Mouse (Mus musculus) thymus, adult 18-20 months (tissue): Measurements from ENCODE around the gene Lamp5.

Experiments
- DNase-seq, 2 experiments: peaks; one replicate each; pipeline ENCODE4 v3.0.0; 2022; ENCODE audit warnings: mixed read lengths in 2 of 2

Lamp5 gene

GRCm38 (mm10) chr2:136051688-136052289 lies at the start of gene Lamp5:
Gene Lamp5 (plus strand): TSS chr2:136052239.
- no peak for DNase-seq

- no peak for DNase-seq
Observed at GRCm38 (mm10) chr2:136003836-136004235, 48.2 kb upstream of the Lamp5 start.

GRCm38 (mm10) chr2:136006280-136006679 lies 45.8 kb upstream of the Lamp5 start:
- DNase-seq: no peak

DNA sequence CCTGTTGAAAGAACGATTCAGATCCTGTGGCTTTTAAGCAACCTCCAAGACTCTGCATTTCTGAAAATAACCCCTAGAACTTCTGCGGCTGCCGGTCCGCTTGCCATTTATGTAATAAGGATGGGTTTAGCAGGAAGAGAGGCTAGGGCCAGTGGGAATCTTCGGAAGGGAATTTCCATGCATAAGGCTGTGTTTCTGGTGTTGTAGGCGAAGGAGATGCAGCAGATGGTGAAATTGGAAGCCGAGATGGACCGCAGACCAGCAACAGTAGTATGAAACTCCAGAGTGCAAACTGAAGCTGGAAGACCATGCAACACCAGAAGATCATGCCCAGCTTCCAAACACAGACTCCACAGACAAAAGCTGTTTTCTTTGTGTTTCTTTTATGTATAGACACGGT lies 39.3 kb upstream of the Lamp5 start:
- DNase-seq: no peak

DNA sequence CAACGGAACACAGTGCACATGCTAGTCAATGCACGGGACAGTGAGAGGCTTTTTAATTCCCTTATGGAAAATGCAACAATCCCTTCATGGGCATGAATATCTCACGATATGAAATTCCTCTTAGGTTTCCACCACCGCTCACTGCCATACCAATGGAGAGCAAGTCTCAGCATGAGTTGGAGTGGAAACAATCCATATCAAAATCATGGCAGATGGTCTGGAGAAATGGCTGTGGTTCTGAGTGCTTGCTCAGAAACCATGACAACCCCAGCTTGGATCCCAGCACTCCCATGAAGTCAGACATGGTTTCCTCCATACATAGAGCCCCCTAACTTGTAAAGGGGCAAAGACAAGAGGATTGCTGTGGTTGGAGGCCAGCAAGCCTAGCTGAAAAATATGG lies 3.6 kb upstream of the Lamp5 start:
- no peak for DNase-seq

DNA sequence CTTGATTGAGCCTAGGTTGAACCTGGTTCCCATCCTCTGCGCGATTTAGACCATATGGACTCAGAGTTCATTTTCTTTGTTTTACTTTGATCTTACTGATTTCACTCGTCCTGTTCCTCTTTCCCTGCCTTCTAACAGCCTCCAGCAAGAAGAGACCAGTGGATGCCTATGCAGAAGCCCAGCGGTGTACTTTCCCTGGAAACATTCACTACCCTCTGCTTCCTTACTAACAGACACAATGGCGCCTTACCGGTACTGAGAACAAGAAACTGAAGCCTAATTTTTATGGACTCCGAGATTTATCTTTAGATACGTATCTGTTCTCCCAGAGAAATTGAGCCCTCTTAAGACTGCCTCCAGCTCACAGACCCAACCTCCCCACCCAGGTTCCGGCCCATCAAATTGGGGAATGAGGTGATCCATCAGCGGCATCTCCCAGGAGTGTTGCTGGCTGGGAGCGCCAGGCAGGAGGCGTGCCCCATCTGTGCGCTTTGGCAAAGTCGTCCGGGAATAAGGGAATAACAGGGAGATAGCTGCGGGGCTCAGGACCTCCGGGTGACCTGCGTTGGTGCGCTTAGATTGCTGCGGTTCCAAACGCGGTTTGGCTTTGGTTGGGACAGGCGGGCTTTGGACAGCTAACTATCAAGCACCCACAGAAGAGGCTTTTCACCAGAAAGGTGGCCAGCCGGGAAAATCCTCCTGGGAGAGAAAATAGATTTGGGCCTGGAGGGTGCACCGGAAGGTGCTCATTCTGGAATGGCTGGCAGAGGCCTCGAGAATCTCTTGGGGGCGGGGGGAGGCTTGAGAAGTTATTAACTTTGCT lies 1.0 kb upstream of the Lamp5 start:
- DNase-seq: no peak

- DNase-seq: no peak
Observed at GRCm38 (mm10) chr2:136057861-136058331, 5.9 kb downstream of the Lamp5 start.

DNA sequence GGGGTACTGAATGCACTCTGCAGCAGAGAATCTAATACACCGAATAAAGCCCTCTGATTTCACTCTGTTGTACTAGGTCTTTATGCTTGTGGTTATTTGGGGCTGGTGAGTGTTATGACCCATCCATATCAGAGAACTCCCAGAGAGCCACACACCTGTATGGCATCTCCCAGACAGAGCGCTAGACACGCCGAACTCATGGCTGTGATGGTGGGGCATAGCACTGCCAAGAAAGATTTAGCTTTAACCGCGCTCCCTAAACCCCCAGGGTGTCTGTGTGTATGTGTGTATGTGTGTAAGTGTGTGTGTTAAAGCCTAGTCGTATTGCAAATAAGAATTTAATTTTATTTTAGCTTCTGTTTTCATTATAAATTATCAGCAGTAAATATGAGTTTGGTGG lies 6.4 kb downstream of the Lamp5 start:
- DNase-seq: no peak

DNA sequence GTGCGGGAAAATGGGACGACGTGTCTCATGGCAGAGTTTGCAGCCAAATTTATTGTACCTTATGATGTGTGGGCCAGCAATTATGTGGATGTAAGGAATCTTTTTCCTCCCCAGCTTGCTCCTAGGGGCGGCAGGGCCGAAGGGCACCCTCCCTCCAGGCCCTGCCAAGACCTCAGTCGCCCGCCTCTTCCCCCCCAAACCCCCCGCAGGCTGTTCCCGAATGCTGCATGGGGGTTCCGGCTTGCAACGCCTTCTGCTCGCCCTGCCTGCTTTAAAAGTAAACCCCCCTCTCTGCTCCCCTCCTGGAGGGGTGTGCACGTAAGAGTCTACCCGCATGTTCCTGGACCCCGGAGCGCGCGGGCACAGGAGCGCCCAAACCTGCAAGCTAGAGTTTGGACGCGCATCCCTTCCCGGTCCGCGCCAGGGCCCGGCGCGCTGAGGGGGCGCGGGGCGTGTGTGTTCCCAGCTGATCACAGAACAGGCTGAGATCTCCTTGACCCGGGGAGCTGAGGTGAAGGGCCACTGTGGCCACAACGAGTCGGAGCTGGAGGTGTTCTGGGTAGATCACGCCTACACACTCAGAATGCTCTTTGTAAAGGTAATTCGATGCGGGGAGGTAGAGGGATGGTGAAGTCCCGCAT lies 7.1 kb downstream of the Lamp5 start:
- DNase-seq: no peak

DNA sequence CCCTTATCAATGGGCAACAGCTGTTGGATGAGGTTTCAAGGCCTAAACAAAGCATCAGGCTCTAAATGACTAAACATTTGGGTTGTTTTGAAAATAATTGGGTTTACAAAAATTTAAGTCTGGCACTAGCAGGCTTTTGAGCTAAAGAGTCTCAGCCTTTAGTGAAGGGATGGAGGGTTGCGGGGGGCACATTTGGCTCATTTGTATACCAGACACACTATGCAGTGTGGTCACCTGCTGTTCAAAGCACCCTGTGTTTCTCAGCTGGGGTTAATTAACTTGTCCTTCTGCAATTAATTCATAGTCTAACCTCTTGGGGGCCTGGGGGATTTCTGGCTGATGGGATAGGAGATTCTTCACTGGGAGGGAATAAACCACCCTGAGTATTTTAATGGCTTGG lies 12.3 kb downstream of the Lamp5 start:
- DNase-seq: no peak

- no peak for DNase-seq
Observed at GRCm38 (mm10) chr2:136095978-136096377, 43.9 kb downstream of the Lamp5 start.

- no peak for DNase-seq
Observed at GRCm38 (mm10) chr2:136097143-136097542, 45.1 kb downstream of the Lamp5 start.

GRCm38 (mm10) chr2:136107597-136107996 lies 55.6 kb downstream of the Lamp5 start:
- no peak for DNase-seq

GRCm38 (mm10) chr2:136108124-136109037 lies 56.3 kb downstream of the Lamp5 start:
- no peak for DNase-seq

- DNase-seq: no peak
Observed at GRCm38 (mm10) chr2:136109038-136109363, 57.0 kb downstream of the Lamp5 start.

GRCm38 (mm10) chr2:136113374-136113773 lies 61.3 kb downstream of the Lamp5 start:
- DNase-seq: no peak

- DNase-seq: no peak
Observed at GRCm38 (mm10) chr2:136118006-136118405, 66.0 kb downstream of the Lamp5 start.
